Mouse (Mus musculus): Measurements from ENCODE around the gene Pip5k1b.

DNA sequence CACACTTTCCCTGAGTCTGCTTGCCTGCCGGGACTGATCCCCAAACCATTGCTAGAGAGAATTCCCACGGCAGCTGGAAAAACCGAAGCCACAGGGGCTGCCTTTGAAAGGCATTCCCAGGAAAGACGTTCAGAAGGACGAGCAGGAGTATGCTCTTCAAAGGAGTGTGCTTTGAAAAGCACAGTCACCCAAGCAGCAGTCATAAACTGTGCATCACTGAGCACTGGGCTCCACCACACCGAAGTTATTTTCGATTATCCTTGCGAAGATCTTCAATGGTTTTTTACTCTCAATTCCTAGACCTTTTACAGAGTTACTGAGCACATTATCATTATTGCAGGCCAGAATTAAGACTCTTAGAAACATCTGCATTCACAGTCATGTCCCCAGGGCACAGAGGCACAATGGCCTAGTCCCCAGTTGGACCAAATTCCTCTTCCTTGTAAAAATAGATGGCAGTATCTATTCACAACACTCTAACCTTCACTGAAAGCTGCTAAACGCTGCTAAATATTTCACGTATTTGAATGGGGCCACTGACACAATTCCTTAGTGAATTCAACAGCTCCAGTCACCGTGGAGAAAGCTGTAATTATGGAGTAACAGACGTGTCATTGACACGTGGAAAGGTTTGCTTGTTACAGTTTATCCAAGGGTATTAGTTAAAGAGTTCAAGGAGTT is 47.4 kb downstream of the Pip5k1b start:
- TF ChIP-seq MAFK (IDR thresholded peaks at IDR 0.05; ENCODE audit: insufficient read depth, low read depth, low read length) (no peak), ZNF384 (IDR thresholded peaks at IDR 0.05; ENCODE audit: low read depth, low read length) (no peak)
